ENCODE assay signal across 14 mouse cellular contexts in the genomic region with DNA sequence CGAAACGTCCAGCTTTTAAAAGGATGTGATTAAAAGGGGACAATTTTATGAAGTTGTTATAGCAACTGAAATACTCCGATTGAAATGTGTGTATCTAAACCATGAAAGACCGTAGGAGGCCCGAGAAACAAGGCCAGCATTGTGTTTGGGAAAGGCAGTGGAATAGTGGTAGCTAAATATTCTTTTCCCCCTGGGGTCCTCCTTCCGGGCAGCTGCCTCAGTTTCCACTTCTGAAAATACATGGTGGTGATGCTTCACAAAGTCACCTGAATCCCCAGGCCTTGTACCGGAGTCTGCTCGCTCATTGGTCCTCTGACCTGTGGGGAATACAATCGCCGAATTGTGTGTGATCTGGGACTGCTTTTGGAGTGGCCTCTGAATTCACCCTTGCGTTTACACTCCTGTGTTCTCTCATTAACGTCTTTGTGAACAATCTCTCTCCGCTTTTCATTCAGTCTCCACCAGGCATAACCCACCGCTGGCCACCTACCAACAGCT. TPM values are rescaled to one million over a fixed set of nuclear protein-coding genes. Genes with fewer than 3 reads are reported as not detected.
DNase-seq lines count a peak whose midpoint lies in the region; ATAC-seq lines count a peak whose summit lies in the region.
"Had no signal": no experiment of that assay in that cellular context is flagged by ENCODE, and none has a peak within 500 bp of the region (broad histone marks: within the 10 kb centered on the region; RNA-seq: fewer than 3 reads in every experiment).

No protein-coding gene starts in this region.

- intact Hi-C loops in gastrocnemius, postnatal 14 days (cut with DNase I; ENCODE audit: low total_unique reads), result no loop called here

- peak; percentile 54 for DNase-seq in brain, adult 2 months (ENCODE audit: low read depth, low spot score)
- DNase-seq in cerebellum, postnatal 10 days, result peak; percentile 65 to 72
- DNase-seq in hindbrain, embryonic 11.5 days (ENCODE audit: low spot score), result peak; percentile 58
- no peak for DNase-seq in right cerebral cortex, postnatal 14 days
- no peak for DNase-seq in gastrocnemius, postnatal 10 days
- DNase-seq in frontal cortex, postnatal 10 days (ENCODE audit: low spot score in 2 of 2), result no peak
- no peak for DNase-seq in gastrocnemius, postnatal 14 days
- DNase-seq: heart, postnatal 14 days; kidney, adult 8-10 months; lung, adult 2 months had no signal

- H3K4me2 ChIP-seq in hindbrain, embryonic 11.5 days (replicated peaks; ENCODE audit: low read depth, low read length), result peak overlapping the region; percentile 33
- H3K4me2 ChIP-seq in midbrain, embryonic 13.5 days (replicated peaks), result peak overlapping the region; percentile 17
- H3K4me2 ChIP-seq: embryonic facial prominence, embryonic 13.5 days; stomach, embryonic 15.5 days had no signal

- 0 out of 2 replicates have a peak overlapping the region, but pooled peaks have one; percentile 33 for H3K27ac ChIP-seq in hindbrain, embryonic 11.5 days (ENCODE audit: low read depth, low read length)
- H3K27ac ChIP-seq in midbrain, embryonic 13.5 days, result peak overlapping the region; percentile 37
- H3K27ac ChIP-seq: embryonic facial prominence, embryonic 13.5 days; stomach, embryonic 15.5 days had no signal

- no peaks in the 10 kb centered on the region for H3K9me3 ChIP-seq in hindbrain, embryonic 11.5 days (ENCODE audit: control insufficient read depth, low read length)
- no peaks in the 10 kb centered on the region for H3K9me3 ChIP-seq in midbrain, embryonic 13.5 days
- H3K9me3 ChIP-seq: embryonic facial prominence, embryonic 13.5 days; stomach, embryonic 15.5 days had no signal

- H3K4me1 ChIP-seq in hindbrain, embryonic 11.5 days (replicated peaks; ENCODE audit: control insufficient read depth, insufficient read depth, low read length), result peaks cover 7% of the 10 kb centered on the region; the same call in 1 of the 2 replicates
- H3K4me1 ChIP-seq in midbrain, embryonic 13.5 days (replicated peaks), result peaks cover 47% of the 10 kb centered on the region
- H3K4me1 ChIP-seq: stomach, embryonic 15.5 days had no signal

- H3K27me3 ChIP-seq in hindbrain, embryonic 11.5 days (ENCODE audit: control insufficient read depth, insufficient read depth, low read length), result peaks cover 10% of the 10 kb centered on the region
- peaks cover 73% of the 10 kb centered on the region for H3K27me3 ChIP-seq in midbrain, embryonic 13.5 days

- H3K9ac ChIP-seq in hindbrain, embryonic 11.5 days (ENCODE audit: low read depth, low read length), result 0 out of 2 replicates have a peak overlapping the region, but pooled peaks have one; percentile 3
- 0 out of 2 replicates have a peak overlapping the region, but pooled peaks have one; percentile 4 for H3K9ac ChIP-seq in midbrain, embryonic 13.5 days (replicated peaks)
- H3K9ac ChIP-seq: embryonic facial prominence, embryonic 13.5 days; stomach, embryonic 15.5 days had no signal

- WGBS in hindbrain, embryonic 11.5 days, result 11% methylated on average over 14 of the region's 14 CpGs
- WGBS in midbrain, embryonic 13.5 days, result 8% methylated on average over 14 of the region's 14 CpGs

- no peaks in the 10 kb centered on the region for H3K36me3 ChIP-seq in hindbrain, embryonic 11.5 days (ENCODE audit: control insufficient read depth, insufficient read depth, low read length)
- no peaks in the 10 kb centered on the region for H3K36me3 ChIP-seq in midbrain, embryonic 13.5 days
- H3K36me3 ChIP-seq: embryonic facial prominence, embryonic 13.5 days; stomach, embryonic 15.5 days had no signal

- ATAC-seq in hindbrain, embryonic 11.5 days (ENCODE audit: low FRiP score), result peak; percentile 21; the same call in 1 of the 2 replicates
- no peak for ATAC-seq in midbrain, embryonic 13.5 days
- ATAC-seq: CD4-positive, CD25-positive, alpha-beta regulatory T cell, adult 4 months had no signal

- H3K4me3 ChIP-seq in hindbrain, embryonic 11.5 days (ENCODE audit: low read depth, low read length), result no peak overlapping the region
- no peak overlapping the region for H3K4me3 ChIP-seq in midbrain, embryonic 13.5 days (replicated peaks)
- H3K4me3 ChIP-seq: embryonic facial prominence, embryonic 13.5 days; stomach, embryonic 15.5 days had no signal

RNA-seq across cellular contexts. Expression of gene Clybl, which starts 46.0 kb away (rescaled TPM):
- polyA plus RNA-seq in hindbrain, embryonic 11.5 days (2014; fragmentation: Nextera tagmentation; extraction: Ambion mirVana), result 24.1 and 30.6 TPM in 2 replicates
- 23.9 and 24.1 TPM in 2 replicates for polyA plus RNA-seq in midbrain, embryonic 13.5 days (2015; fragmentation: Nextera tagmentation; extraction: Ambion mirVana)
- total RNA-seq in gastrocnemius, postnatal 10 days (2021), result 10 to 100 TPM; 61.4 to 66.2 TPM
- total RNA-seq in gastrocnemius, postnatal 14 days (2021), result 10 to 100 TPM; 68.1 to 80.2 TPM

Comparison
In these comparisons a context has a peak if more than half of its experiments do, and no peak if none do; other contexts are left out.
1. DNase-seq: peak in brain, adult 2 months (single experiment), cerebellum, postnatal 10 days (2 of 2) and hindbrain, embryonic 11.5 days (single experiment); none in right cerebral cortex, postnatal 14 days (single experiment), gastrocnemius, postnatal 10 days (single experiment), frontal cortex, postnatal 10 days (0 of 2) and gastrocnemius, postnatal 14 days (single experiment).